Mouse (Mus musculus) embryonic facial prominence, embryonic 12.5 days (tissue): ENCODE measurements around the gene Zfp36l2. TPM values are rescaled to one million over a fixed set of nuclear protein-coding genes. Genes with fewer than 3 reads are reported as not detected.

Source experiments
- ATAC-seq: fragments of 200-750 bp; cut with Nextera tagmentation; 2 replicates; pipeline ENCODE4 v1.8.0; 2017; ENCODE audit not compliant: insufficient number of reproducible peaks, insufficient read depth, low FRiP score, low TSS enrichment
- H3K27ac ChIP-seq: fragments of 300-500 bp; sonication (generic); 2 replicates; pipeline ENCODE4 v1.5.1; 2016; ENCODE audit warnings: mild to moderate bottlenecking
- H3K27me3 ChIP-seq: fragments of 300-500 bp; sonication (generic); 2 replicates; pipeline ENCODE4 v1.6.1; 2016; ENCODE audit warnings: mild to moderate bottlenecking, moderate library complexity
- H3K36me3 ChIP-seq: fragments of 300-500 bp; sonication (generic); 2 replicates; pipeline ENCODE4 v1.6.1; 2016; ENCODE audit warnings: mild to moderate bottlenecking
- H3K4me1 ChIP-seq: fragments of 300-500 bp; sonication (generic); 2 replicates; pipeline ENCODE4 v1.6.1; 2016
- H3K4me2 ChIP-seq: fragments of 300-500 bp; sonication (generic); replicated peaks from 2 replicates; pipeline ENCODE4 v1.6.1; 2016; ENCODE audit warnings: mild to moderate bottlenecking, moderate library complexity
- H3K4me3 ChIP-seq: fragments of 300-500 bp; sonication (generic); 2 replicates; pipeline ENCODE4 v1.5.1; 2016; ENCODE audit warnings: mild to moderate bottlenecking
- H3K9ac ChIP-seq: fragments of 300-500 bp; sonication (generic); 2 replicates; pipeline ENCODE4 v1.6.1; 2016; ENCODE audit warnings: mild to moderate bottlenecking, moderate library complexity
- H3K9me3 ChIP-seq: fragments of 300-500 bp; sonication (generic); 2 replicates; pipeline ENCODE4 v1.6.1; 2016; ENCODE audit warnings: mild to moderate bottlenecking, moderate library complexity
- WGBS: fragments of 180-500 bp; shearing (Covaris S2); methylation state at CpG from one replicate; pipeline ENCODE4 v1.1.7; 2016; 5-methylcytosine and 5-hydroxymethylcytosine counted together
- polyA plus RNA-seq: library from polyadenylated mRNA; unstranded; fragments of >200 nt; fragmentation: Nextera tagmentation; extraction: Ambion mirVana; gene quantifications from 2 replicates; pipeline ENCODE4 v1.2.1, GENCODE M21; 2016

Gene Zfp36l2
- polyA plus RNA-seq, 1 experiment from 2014 or later: 26.3 TPM

DNA sequence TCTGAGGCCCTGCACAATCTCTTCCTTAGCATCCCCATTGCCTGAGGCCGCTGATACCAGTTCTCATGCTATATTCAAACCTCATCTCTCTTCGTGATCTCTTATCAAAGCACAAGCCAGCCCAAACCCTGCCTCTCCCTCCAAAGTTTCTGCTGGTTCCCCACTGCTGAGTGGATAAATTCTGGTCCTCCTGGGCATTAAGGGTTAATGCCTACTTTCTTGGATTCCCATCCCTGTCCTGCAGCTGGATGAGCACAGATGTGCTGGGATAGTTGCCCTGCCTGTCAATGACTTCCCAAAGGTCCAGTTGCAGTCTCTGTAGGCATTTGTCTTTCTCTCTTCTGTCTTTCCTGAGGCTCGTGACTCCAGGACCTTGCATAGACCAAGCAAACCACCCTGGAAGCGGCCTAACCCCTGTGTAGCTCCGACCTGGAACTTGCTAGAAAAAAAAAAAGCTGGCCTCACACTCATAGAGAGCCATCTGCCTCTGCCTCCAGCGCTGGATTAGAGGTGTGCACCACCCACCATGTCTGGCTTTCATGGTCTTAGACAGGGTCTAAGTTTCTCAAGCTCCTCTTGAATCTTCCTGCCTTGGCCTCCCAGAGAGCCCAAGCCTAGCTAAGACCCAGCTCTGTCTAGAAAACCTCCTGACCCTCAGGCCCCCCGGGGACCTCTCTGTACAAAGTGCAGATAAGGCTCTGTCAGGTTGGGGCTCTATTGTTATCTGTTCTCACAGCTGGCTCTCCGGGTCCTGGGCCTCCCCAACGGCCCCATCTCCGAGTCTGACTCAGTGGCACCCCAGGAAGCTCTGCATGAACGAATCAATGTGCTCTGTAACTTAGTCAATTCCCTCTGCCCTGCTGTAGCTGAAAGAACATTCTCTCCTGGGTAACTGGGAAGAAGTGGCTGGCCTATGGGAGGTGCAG is 40.3 kb downstream of the Zfp36l2 start:
- H3K27ac ChIP-seq: no peak overlapping the region
- 48% methylated on average over 11 of the region's 11 CpGs for WGBS
- ATAC-seq: 0 out of 2 replicates have a peak, but pooled peaks have one; percentile 7

DNA sequence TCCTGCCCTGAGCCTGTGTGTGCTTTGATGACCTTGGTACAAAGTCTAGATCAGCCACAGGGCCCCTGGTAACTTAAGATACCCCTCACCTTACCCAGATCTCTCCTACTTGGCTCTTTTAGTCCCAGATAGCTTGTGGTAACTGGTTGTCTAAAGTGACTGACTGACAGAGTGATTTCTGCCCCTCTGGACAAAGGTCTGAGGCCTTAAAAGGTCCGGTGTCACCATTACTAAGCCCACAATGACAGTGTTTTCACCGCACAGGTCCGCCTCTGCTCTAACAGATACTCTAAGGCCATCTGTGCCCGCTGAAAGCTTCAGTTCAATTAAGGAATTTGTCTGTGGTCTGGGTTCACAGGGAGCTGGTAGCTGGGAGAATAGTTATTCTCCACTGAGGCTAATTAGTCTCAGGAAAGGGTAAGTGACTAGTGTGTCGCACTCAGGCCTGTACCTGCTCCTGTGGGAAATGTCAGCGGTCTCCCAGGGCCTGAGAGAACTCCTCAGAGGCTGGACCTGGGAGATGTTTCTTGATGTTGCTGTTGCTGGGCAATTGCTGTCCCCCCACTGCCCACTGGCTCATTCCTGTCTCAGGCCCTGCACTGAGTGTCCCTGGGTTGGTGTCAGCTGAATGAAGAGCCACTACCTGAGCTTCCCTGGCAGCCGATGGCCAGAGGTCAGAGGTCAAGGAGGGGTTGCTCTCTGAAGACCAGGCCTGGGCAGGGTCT is 41.1 kb downstream of the Zfp36l2 start:
- H3K4me2 ChIP-seq: no peak overlapping the region
- H3K27ac ChIP-seq: peak overlapping the region; percentile 46; the same call in 1 of the 2 replicates
- H3K4me1 ChIP-seq: peaks cover 43% of the 10 kb centered on the region
- H3K9ac ChIP-seq: no peak overlapping the region
- no peaks in the 10 kb centered on the region for H3K9me3 ChIP-seq
- no peaks in the 10 kb centered on the region for H3K36me3 ChIP-seq
- ATAC-seq: no peak
- H3K4me3 ChIP-seq: no peak overlapping the region
- H3K27me3 ChIP-seq: no peaks in the 10 kb centered on the region
- 34% methylated on average over 7 of the region's 7 CpGs for WGBS

More for the DNA sequence above, 40.3 kb downstream of the Zfp36l2 start:
- Histone ChIP-seq H3K36me3 (no peaks in the 10 kb centered on the region), H3K4me1 (peaks cover 43% of the 10 kb centered on the region), H3K27me3 (no peaks in the 10 kb centered on the region), H3K4me3 (no peak overlapping the region), H3K9ac (no peak overlapping the region), H3K9me3 (no peaks in the 10 kb centered on the region), H3K4me2 (no peak overlapping the region)

- Histone ChIP-seq H3K27me3 (no peaks in the 10 kb centered on the region), H3K36me3 (no peaks in the 10 kb centered on the region), H3K4me1 (peaks cover 46% of the 10 kb centered on the region), H3K4me2 (no peak overlapping the region), H3K4me3 (no peak overlapping the region), H3K9ac (no peak overlapping the region), H3K27ac (peak overlapping the region; percentile 46; the same call in 1 of the 2 replicates), H3K9me3 (no peaks in the 10 kb centered on the region)
- WGBS: 16% methylated on average over 10 of the region's 10 CpGs
- ATAC-seq: no peak
Observed at GRCm38 (mm10) chr17:84145826-84146287, 41.9 kb downstream of the Zfp36l2 start.

DNA sequence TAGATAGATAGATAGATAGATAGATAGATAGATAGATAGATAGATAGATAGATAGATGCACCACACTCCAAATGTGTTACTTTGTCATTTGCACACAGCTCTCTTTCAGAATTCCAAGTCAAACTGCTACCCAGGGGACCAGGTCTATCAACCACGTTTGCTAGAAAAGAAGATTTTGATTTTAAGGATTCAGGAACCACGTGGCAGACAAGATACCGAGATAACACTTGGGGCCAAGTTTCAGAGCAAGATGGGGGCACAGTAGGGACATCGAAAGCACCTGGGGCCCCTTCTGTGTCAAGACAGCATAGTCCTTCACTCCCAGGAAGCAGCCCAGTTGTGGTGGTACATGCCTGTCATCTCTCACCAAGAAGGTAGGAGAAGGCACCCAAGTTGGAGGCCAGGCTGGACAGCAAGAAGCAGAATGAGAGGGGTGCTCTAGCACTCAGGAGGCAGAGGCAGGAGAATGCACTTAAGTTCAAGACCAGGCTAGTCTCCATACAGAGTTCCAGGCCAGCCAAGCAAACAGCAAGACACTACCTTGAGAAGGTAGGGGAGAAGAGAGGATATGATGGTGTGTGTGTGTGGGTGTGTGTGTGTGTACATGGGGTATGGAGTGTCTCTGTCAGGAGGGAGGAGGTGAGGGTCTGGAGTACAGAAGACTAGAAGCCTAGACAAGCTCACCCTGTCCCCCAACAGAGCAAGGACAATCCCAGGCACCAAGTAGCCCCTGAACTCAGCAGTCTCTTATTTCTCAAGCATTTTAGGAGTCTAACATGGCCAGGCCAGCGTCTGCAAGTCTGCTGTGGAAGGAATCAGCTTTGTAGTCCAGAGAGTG is 42.8 kb downstream of the Zfp36l2 start:
- 82% methylated on average over 5 of the region's 5 CpGs for WGBS
- Histone ChIP-seq H3K36me3 (no peaks in the 10 kb centered on the region), H3K4me3 (no peak overlapping the region), H3K4me1 (peaks cover 48% of the 10 kb centered on the region), H3K4me2 (no peak overlapping the region), H3K9ac (no peak overlapping the region), H3K27me3 (no peaks in the 10 kb centered on the region), H3K27ac (0 out of 2 replicates have a peak overlapping the region, but pooled peaks have one; percentile 46), H3K9me3 (no peaks in the 10 kb centered on the region)
- ATAC-seq: no peak

DNA sequence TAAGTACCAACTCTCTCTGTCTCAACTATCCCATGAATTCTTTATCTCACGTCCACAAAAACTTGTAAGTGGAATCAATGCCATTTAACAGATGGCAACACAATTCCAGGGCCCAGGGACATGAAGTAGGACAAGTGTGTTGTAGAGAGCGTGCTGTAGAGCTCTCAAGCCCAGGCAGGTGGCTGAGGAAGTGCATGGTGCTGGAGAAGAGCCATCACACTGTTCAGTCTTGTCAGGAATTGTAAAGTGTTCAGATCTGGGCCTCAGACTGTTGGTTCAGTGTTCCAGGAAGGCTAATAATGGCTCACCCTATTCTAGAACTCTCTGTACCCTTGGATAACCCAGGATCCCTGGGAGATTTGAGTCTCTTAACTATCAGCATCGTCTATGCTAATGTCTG is 43.6 kb downstream of the Zfp36l2 start:
- ATAC-seq: no peak
- Histone ChIP-seq H3K27ac (no peak overlapping the region), H3K9me3 (no peaks in the 10 kb centered on the region), H3K4me1 (peaks cover 43% of the 10 kb centered on the region), H3K4me3 (no peak overlapping the region), H3K27me3 (no peaks in the 10 kb centered on the region), H3K36me3 (no peaks in the 10 kb centered on the region), H3K9ac (no peak overlapping the region), H3K4me2 (no peak overlapping the region)
- WGBS: 91% methylated on average over 3 of the region's 3 CpGs

GRCm38 (mm10) chr17:84143219-84143844 is 44.4 kb downstream of the Zfp36l2 start:
- peaks cover 35% of the 10 kb centered on the region for H3K4me1 ChIP-seq
- no peak overlapping the region for H3K4me3 ChIP-seq
- H3K36me3 ChIP-seq: no peaks in the 10 kb centered on the region
- H3K27me3 ChIP-seq: no peaks in the 10 kb centered on the region
- H3K4me2 ChIP-seq: no peak overlapping the region
- H3K9ac ChIP-seq: no peak overlapping the region
- no peaks in the 10 kb centered on the region for H3K9me3 ChIP-seq
- no peak for ATAC-seq
- WGBS: 53% methylated on average over 12 of the region's 12 CpGs
- H3K27ac ChIP-seq: peak overlapping the region; percentile 23; the same call in 1 of the 2 replicates

- no peak overlapping the region for H3K4me2 ChIP-seq
- no peaks in the 10 kb centered on the region for H3K27me3 ChIP-seq
- H3K4me1 ChIP-seq: peaks cover 27% of the 10 kb centered on the region
- no peaks in the 10 kb centered on the region for H3K36me3 ChIP-seq
- no peak for ATAC-seq
- H3K9ac ChIP-seq: no peak overlapping the region
- WGBS: 79% methylated on average over 6 of the region's 6 CpGs
- no peaks in the 10 kb centered on the region for H3K9me3 ChIP-seq
- H3K27ac ChIP-seq: peak overlapping the region; percentile 26; the same call in 1 of the 2 replicates
- no peak overlapping the region for H3K4me3 ChIP-seq
Observed at GRCm38 (mm10) chr17:84141691-84142090, 46.1 kb downstream of the Zfp36l2 start.

- no peaks in the 10 kb centered on the region for H3K9me3 ChIP-seq
- no peaks in the 10 kb centered on the region for H3K36me3 ChIP-seq
- H3K4me1 ChIP-seq: peaks cover 21% of the 10 kb centered on the region
- H3K9ac ChIP-seq: no peak overlapping the region
- WGBS: 76% methylated on average over 10 of the region's 10 CpGs
- H3K27ac ChIP-seq: 0 out of 2 replicates have a peak overlapping the region, but pooled peaks have one; percentile 23
- H3K27me3 ChIP-seq: no peaks in the 10 kb centered on the region
- no peak for ATAC-seq
- H3K4me3 ChIP-seq: no peak overlapping the region
- H3K4me2 ChIP-seq: no peak overlapping the region
Observed at GRCm38 (mm10) chr17:84140822-84141507, 46.8 kb downstream of the Zfp36l2 start.

DNA sequence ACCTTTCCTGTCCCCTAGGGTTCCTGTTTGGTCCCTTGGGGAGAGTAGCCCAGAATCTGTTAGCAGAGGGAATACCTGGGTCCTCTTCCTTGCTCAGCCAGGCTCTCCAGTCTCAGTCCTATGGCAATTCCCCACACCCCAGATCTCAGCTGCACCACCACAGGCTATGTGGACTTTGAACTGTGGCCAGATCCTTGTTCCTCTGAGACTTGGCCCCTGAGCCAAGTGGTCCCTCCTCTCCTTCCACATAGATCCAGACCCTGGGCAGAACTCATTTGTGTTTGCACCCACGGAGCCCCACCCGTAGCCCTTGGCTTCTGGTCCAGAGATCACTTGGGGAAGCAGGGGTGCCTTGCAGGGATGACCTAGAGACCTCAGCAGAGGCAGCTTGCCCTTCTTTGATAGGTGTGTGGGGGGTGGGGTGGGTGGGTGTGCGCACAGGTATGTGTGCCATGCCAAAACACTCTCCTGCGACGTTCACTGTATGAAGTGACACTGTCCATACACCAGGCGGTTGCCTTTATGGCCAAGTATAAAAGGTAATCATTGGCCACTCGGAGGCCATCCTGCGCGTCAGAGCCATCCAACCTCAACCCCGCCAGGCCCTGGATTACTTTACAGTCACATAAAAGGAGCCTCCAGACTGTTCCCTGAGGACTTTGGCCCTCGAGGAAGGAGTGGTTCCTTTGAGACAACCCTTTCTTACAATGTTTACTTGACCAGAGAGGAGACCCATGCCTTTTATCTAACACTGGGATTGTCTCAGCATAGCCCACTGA is 50.2 kb downstream of the Zfp36l2 start:
- Histone ChIP-seq H3K4me3 (no peak overlapping the region), H3K9ac (no peak overlapping the region), H3K36me3 (no peaks in the 10 kb centered on the region), H3K4me2 (no peak overlapping the region), H3K27ac (no peak overlapping the region), H3K4me1 (peaks cover 12% of the 10 kb centered on the region; the same call in 1 of the 2 replicates), H3K9me3 (no peaks in the 10 kb centered on the region), H3K27me3 (no peaks in the 10 kb centered on the region)
- WGBS: 84% methylated on average over 11 of the region's 11 CpGs
- no peak for ATAC-seq
